Mouse (Mus musculus) erythroblast, embryonic 14.5 days (primary cell): ENCODE measurements around the gene Shisal2a.

Experiments used
- GATA1 ChIP-seq: IDR thresholded peaks from 2 replicates; pipeline ENCODE4 v1.6.1; 2012; ENCODE audit warnings: low read length, inconsistent platforms, mixed read lengths
- TAL1 ChIP-seq: IDR thresholded peaks from 3 replicates; pipeline ENCODE4 v1.6.1; 2012; ENCODE audit warnings: low read length, inconsistent platforms, mixed read lengths

DNA sequence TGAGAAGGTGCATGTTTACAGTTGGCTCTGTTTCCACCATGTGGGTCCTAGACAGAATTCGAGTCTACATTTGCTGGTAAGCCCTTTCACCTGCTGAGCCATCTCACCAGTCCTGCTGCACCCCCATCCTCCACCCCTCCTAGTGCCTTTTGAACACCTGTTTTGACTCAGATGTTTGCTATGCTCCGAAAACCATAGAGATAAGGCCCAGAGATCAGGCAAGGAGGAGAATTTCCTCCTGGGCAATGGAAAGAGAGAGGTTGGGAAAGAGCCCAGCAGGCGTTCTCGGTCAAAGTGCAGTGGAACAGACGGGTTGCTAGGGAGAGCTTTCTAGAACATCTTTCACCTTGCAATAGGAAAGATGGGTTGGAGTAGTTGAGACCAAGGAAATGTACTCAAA lies 8.0 kb upstream of the Shisal2a start:
- TF ChIP-seq GATA1 (no peak), TAL1 (no peak)
